Mouse (Mus musculus): Measurements from ENCODE around the gene Pde4b.

The Pde4b gene

GRCm38 (mm10) chr4:102290052-102290734 lies 202.8 kb downstream of the Pde4b start:
- peak; percentile 39 to 54 for DNase-seq

- DNase-seq, result no peak
Measured at GRCm38 (mm10) chr4:102297558-102297957, 210.2 kb downstream of the Pde4b start.

- DNase-seq, result peak in 1 of 2 experiments; percentile 25
Measured at GRCm38 (mm10) chr4:102302568-102302967, 215.2 kb downstream of the Pde4b start.

GRCm38 (mm10) chr4:102307661-102308297 lies 220.4 kb downstream of the Pde4b start:
- DNase-seq, result no peak

GRCm38 (mm10) chr4:102310630-102311029 lies 223.3 kb downstream of the Pde4b start:
- no peak for DNase-seq

GRCm38 (mm10) chr4:102316011-102316410 lies 228.7 kb downstream of the Pde4b start:
- peak in 1 of 2 experiments; percentile 54 for DNase-seq

- DNase-seq, result no peak
Measured at GRCm38 (mm10) chr4:102316699-102317285, 229.4 kb downstream of the Pde4b start.

- DNase-seq, result peak in 1 of 2 experiments; percentile 33
Measured at GRCm38 (mm10) chr4:102318596-102318995, 231.3 kb downstream of the Pde4b start.

- no peak for DNase-seq
Measured at GRCm38 (mm10) chr4:102321340-102321739, 234.0 kb downstream of the Pde4b start.

- DNase-seq, result no peak
Measured at GRCm38 (mm10) chr4:102332386-102332785, 245.0 kb downstream of the Pde4b start.

GRCm38 (mm10) chr4:102332885-102333284 lies 245.5 kb downstream of the Pde4b start:
- no peak for DNase-seq

GRCm38 (mm10) chr4:102346911-102347492 lies 259.7 kb downstream of the Pde4b start:
- no peak for DNase-seq

GRCm38 (mm10) chr4:102351476-102352475 lies 264.4 kb downstream of the Pde4b start:
- no peak for DNase-seq

- DNase-seq, result peak; percentile 80 to 91
Measured at GRCm38 (mm10) chr4:102353641-102354403, 266.5 kb downstream of the Pde4b start.

- no peak for DNase-seq
Measured at GRCm38 (mm10) chr4:102368105-102368735, 280.9 kb downstream of the Pde4b start.

GRCm38 (mm10) chr4:102374614-102375013 lies 287.3 kb downstream of the Pde4b start:
- no peak for DNase-seq

GRCm38 (mm10) chr4:102382763-102383505 lies 295.6 kb downstream of the Pde4b start:
- DNase-seq, result no peak

GRCm38 (mm10) chr4:102393605-102394004 lies 306.3 kb downstream of the Pde4b start:
- DNase-seq, result no peak

GRCm38 (mm10) chr4:102397334-102397733 lies 310.0 kb downstream of the Pde4b start:
- DNase-seq, result no peak

- no peak for DNase-seq
Measured at GRCm38 (mm10) chr4:102398512-102398911, 311.2 kb downstream of the Pde4b start.

Measured in cerebellum, postnatal 25 days (tissue).